Mouse (Mus musculus) spleen, adult 2 months (tissue): ENCODE measurements around the gene Gm4894.

Experiments
- CTCF ChIP-seq: fragments of 200-500 bp; IDR thresholded peaks from 2 replicates; pipeline ENCODE4 v1.5.1; 2011; ENCODE audit warnings: mild to moderate bottlenecking, inconsistent platforms; ENCODE audit not compliant: insufficient read depth, insufficient read length, insufficient replicate concordance; ENCODE audit errors: extremely low read depth
- POLR2A ChIP-seq: fragments of 200-500 bp; IDR thresholded peaks from 2 replicates; pipeline ENCODE4 v1.6.1; 2011; ENCODE audit warnings: low read depth, low read length, inconsistent platforms

DNA sequence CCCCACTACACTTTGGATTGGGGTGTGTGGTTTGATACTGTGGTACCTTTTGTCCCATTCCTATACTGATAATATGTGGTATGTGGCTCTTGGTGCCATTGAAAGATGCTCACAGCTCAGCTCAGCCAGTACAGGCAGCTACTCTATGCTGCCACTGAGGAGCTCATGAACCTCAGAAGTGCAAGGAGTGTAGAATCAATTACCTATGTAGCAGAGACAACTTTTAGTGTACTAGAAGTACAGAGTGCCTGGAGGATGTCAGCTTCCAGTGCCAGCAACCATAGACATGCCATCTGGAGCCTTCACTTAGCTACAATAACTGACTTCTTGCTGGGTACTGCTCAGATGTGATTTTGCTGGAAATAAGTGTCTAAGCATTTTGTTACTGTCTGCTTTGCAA lies 68.3 kb downstream of the Gm4894 start:
- TF ChIP-seq CTCF (no peak), POLR2A (no peak)
